Mouse (Mus musculus): ENCODE results near the gene Sept14. TPM values are rescaled to one million over a fixed set of nuclear protein-coding genes. Genes with fewer than 3 reads are reported as not detected.

Sept14 gene
- polyA plus RNA-seq (2015; fragmentation: Nextera tagmentation; extraction: Ambion mirVana) = not detected in 2 replicates

DNA sequence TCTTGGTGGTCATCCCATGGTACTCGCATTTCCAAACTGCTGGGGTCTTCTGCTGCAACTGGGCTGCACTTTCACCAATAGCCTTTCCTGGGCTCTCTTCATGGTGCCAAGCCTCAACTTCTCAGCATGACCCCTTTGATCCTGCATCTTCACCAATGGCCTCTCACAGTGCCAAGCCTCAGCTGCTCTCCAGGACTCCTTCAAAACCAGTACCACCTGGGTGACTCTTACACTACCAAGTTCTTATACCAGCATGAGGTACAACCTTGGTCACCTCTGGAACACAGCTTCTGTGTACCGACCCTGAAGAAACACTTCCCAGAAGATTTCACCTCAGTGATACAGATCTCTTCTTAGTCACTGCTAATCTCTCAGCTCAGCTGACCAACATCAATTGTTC, at the start of gene Sept14:
Gene Sept14 (minus strand): TSS at position 101 of the 400 bp plus-strand sequence.
- no peak within 1 kb of the TSS for H3K4me2 ChIP-seq
- no peak within 1 kb of the TSS for H3K4me3 ChIP-seq
- H3K27ac ChIP-seq (replicated peaks) = no peak within 1 kb of the TSS
- WGBS = 67% methylated on average over 2 of the region's 2 CpGs
- H3K4me1 ChIP-seq (replicated peaks) = no peaks in the 10 kb centered on the region
- no peaks in the 10 kb centered on the region for H3K9me3 ChIP-seq
- no peak for ATAC-seq (ENCODE audit: low read depth)
- H3K27me3 ChIP-seq = no peaks in the 10 kb centered on the region; the same call in 1 of the 2 replicates
- no peak within 1 kb of the TSS for H3K9ac ChIP-seq
- H3K36me3 ChIP-seq = no peaks in the 10 kb centered on the region

DNA sequence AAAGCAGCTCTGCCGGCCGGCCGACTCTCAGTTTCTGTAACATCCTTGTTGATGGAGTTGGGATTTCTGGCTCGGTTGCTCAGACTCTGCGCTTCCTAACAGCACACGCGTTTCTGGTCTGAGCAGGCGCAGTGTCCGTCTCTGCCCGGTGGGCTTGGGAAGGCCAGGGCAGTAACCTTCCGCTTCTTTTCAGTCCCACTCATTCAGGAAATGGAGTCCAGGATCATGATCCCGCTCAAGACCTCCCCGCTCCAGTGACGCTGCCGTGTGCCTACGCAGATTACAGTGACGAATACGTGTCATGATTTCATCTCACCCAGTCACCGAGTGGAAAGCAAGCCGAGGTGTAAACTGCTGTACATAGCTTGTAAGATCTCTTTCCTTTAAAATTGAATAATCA, 48.6 kb upstream of the Sept14 start:
- no peak for ATAC-seq (ENCODE audit: low read depth)
- Histone ChIP-seq H3K9me3 (no peaks in the 10 kb centered on the region), H3K4me3 (no peak overlapping the region), H3K36me3 (peaks cover 53% of the 10 kb centered on the region), H3K4me1 (replicated peaks) (peaks cover 6% of the 10 kb centered on the region), H3K27ac (replicated peaks) (no peak overlapping the region), H3K9ac (no peak overlapping the region), H3K4me2 (no peak overlapping the region), H3K27me3 (no peaks in the 10 kb centered on the region)
- WGBS = 93% methylated on average over 20 of the region's 20 CpGs

- peaks cover 92% of the 10 kb centered on the region for H3K36me3 ChIP-seq
Observed at GRCm38 (mm10) chr5:129744050-129744449, 35.7 kb upstream of the Sept14 start.

GRCm38 (mm10) chr5:129742903-129743488, 34.7 kb upstream of the Sept14 start:
- peaks cover 81% of the 10 kb centered on the region for H3K36me3 ChIP-seq
- no peak overlapping the region for H3K4me2 ChIP-seq
- no peaks in the 10 kb centered on the region for H3K4me1 ChIP-seq (replicated peaks)
- H3K9me3 ChIP-seq = no peaks in the 10 kb centered on the region
- H3K27ac ChIP-seq (replicated peaks) = no peak overlapping the region
- no peak overlapping the region for H3K9ac ChIP-seq
- ATAC-seq (ENCODE audit: low read depth) = no peak
- WGBS = 89% methylated on average over 7 of the region's 7 CpGs
- H3K27me3 ChIP-seq = no peaks in the 10 kb centered on the region
- H3K4me3 ChIP-seq = no peak overlapping the region

More at GRCm38 (mm10) chr5:129744050-129744449, 35.7 kb upstream of the Sept14 start:
- no peaks in the 10 kb centered on the region for H3K4me1 ChIP-seq (replicated peaks)
- H3K9ac ChIP-seq = no peak overlapping the region
- H3K27ac ChIP-seq (replicated peaks) = no peak overlapping the region
- no peaks in the 10 kb centered on the region for H3K27me3 ChIP-seq
- WGBS = 89% methylated on average over 6 of the region's 6 CpGs
- ATAC-seq (ENCODE audit: low read depth) = no peak
- H3K9me3 ChIP-seq = no peaks in the 10 kb centered on the region
- H3K4me2 ChIP-seq = no peak overlapping the region
- H3K4me3 ChIP-seq = no peak overlapping the region

DNA sequence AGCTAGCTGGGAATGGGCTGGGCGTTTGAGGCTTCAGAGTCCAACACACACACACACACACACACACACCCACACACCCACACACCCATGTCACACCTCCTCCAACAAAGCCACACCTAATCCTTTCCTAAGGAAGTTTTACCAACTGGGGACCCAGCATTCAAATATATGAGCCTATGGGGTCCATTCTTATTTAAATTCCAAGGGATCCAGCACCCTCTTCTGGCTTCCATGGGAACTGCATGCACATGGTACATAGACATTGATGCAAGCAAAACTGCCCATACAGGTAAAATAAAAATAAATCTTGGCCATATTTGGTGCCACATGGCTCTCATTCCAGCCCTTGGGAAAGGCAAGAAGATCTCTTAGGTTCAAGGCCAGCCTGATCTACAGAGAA, 32.7 kb upstream of the Sept14 start:
- no peak overlapping the region for H3K9ac ChIP-seq
- no peaks in the 10 kb centered on the region for H3K9me3 ChIP-seq
- no peak overlapping the region for H3K27ac ChIP-seq (replicated peaks)
- H3K4me1 ChIP-seq (replicated peaks) = no peaks in the 10 kb centered on the region
- H3K4me2 ChIP-seq = no peak overlapping the region
- H3K36me3 ChIP-seq = peaks cover 62% of the 10 kb centered on the region
- WGBS = 89% methylated on average over 1 of the region's 1 CpGs
- no peak overlapping the region for H3K4me3 ChIP-seq
- no peaks in the 10 kb centered on the region for H3K27me3 ChIP-seq
- no peak for ATAC-seq (ENCODE audit: low read depth)

DNA sequence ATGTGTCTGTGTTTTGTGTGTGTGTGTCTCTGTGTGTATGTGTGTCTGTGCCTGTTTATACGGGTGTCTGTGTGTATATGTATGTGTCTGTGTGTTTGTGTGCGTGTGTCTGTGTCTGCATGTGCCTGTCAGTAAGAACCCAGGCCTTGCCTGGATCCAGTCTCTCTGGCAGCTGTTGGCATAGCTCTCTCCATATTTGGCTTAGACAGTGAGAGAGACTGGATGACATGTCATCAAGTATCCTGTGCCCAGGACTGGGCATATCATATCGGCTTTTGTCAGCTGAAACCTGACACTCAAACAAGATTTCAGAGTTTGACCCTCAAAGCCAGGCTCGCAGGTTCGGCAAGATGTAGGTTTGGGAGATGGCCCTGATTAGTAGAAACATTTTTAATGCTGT, 22.7 kb upstream of the Sept14 start:
- Histone ChIP-seq H3K4me2 (no peak overlapping the region), H3K36me3 (0 out of 2 replicates have a peak, but pooled peaks cover 3% of the 10 kb centered on the region), H3K27ac (replicated peaks) (no peak overlapping the region), H3K9me3 (no peaks in the 10 kb centered on the region), H3K27me3 (no peaks in the 10 kb centered on the region), H3K4me1 (replicated peaks) (peaks cover 34% of the 10 kb centered on the region), H3K4me3 (no peak overlapping the region), H3K9ac (0 out of 2 replicates have a peak overlapping the region, but pooled peaks have one; percentile 43)
- WGBS = 88% methylated on average over 5 of the region's 5 CpGs
- ATAC-seq (ENCODE audit: low read depth) = no peak

GRCm38 (mm10) chr5:129730344-129730743, 22.0 kb upstream of the Sept14 start:
- H3K27me3 ChIP-seq = no peaks in the 10 kb centered on the region
- peaks cover 39% of the 10 kb centered on the region for H3K4me1 ChIP-seq (replicated peaks)
- no peak for ATAC-seq (ENCODE audit: low read depth)
- H3K9ac ChIP-seq = 0 out of 2 replicates have a peak overlapping the region, but pooled peaks have one; percentile 43
- H3K36me3 ChIP-seq = 0 out of 2 replicates have a peak, but pooled peaks cover 3% of the 10 kb centered on the region
- 0 out of 2 replicates have a peak overlapping the region, but pooled peaks have one; percentile 1 for H3K27ac ChIP-seq (replicated peaks)
- no peak overlapping the region for H3K4me3 ChIP-seq
- H3K9me3 ChIP-seq = no peaks in the 10 kb centered on the region
- WGBS = 79% methylated on average over 11 of the region's 11 CpGs
- no peak overlapping the region for H3K4me2 ChIP-seq

- no peak for ATAC-seq (ENCODE audit: low read depth)
- Histone ChIP-seq H3K4me1 (replicated peaks) (peaks cover 39% of the 10 kb centered on the region), H3K9ac (peak overlapping the region; percentile 14), H3K4me2 (no peak overlapping the region), H3K4me3 (no peak overlapping the region), H3K27ac (replicated peaks) (0 out of 2 replicates have a peak overlapping the region, but pooled peaks have one; percentile 6), H3K36me3 (0 out of 2 replicates have a peak, but pooled peaks cover under 1% of the 10 kb centered on the region), H3K9me3 (no peaks in the 10 kb centered on the region), H3K27me3 (no peaks in the 10 kb centered on the region)
- whole genome bisulfite sequencing = 57% methylated on average over 11 of the region's 11 CpGs
Observed at GRCm38 (mm10) chr5:129729286-129729685, 21.0 kb upstream of the Sept14 start.

DNA sequence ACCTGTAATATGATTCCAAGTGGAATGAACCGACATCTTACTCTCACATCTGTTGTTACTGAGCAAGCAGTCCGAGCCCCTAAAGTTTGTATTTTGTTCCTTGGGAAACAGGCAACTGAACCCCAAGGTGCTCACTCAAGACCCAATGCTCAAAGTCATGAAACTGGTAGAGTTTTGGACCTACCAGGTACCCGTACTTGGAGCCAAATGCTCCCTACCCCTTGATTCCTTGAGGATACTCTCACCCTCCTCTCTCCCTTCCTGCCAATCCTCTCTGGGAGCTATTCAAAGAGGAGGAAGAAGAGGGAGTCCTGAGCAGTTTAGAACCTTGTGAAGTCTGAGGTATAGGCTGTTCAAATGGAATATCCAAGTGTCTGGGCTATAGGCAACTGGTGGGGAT, 18.5 kb upstream of the Sept14 start:
- Histone ChIP-seq H3K9me3 (no peaks in the 10 kb centered on the region), H3K4me3 (no peak overlapping the region), H3K27ac (replicated peaks) (no peak overlapping the region), H3K9ac (no peak overlapping the region), H3K36me3 (no peaks in the 10 kb centered on the region), H3K4me1 (replicated peaks) (peaks cover 39% of the 10 kb centered on the region), H3K4me2 (peak overlapping the region; percentile 61; the same call in 1 of the 2 replicates), H3K27me3 (no peaks in the 10 kb centered on the region)
- WGBS = 82% methylated on average over 3 of the region's 3 CpGs
- no peak for ATAC-seq (ENCODE audit: low read depth)

DNA sequence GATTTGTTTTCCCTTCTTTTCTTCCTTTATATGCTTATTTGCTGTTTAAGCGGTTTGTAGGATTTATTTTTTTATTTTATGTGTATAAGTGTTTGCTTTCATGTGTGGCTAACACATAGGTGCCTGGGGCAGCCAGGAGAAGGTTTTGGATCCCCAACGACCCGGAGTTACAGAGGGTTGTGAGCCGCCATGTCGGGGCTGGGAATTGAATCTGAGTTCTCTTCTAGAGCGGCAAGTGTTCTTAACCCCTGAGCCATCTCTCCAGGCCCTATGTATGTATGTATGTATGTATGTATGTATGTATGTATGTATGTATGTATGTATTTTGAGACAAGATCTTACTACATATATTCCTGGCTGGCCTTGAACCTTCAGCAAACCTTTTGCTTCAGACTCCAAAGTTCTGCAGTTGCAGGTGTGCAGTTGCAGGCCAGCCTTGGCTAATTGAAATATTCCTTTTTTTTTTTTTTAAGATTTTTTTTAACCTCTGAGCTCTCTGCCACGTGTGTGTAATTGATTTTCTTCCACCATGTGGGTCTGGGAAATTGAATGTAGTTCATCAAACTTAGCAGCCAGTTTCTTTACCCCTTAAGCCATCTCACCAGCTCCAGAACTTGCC, 17.6 kb upstream of the Sept14 start:
- 19% methylated on average over 7 of the region's 7 CpGs for WGBS
- ATAC-seq (ENCODE audit: low read depth) = no peak
- H3K4me3 ChIP-seq = peak overlapping the region; percentile 87
- H3K9me3 ChIP-seq = no peaks in the 10 kb centered on the region
- H3K9ac ChIP-seq = peak overlapping the region; percentile 98
- H3K36me3 ChIP-seq = no peaks in the 10 kb centered on the region
- no peaks in the 10 kb centered on the region for H3K27me3 ChIP-seq
- peaks cover 39% of the 10 kb centered on the region for H3K4me1 ChIP-seq (replicated peaks)
- H3K27ac ChIP-seq (replicated peaks) = no peak overlapping the region
- peak overlapping the region; percentile 61 for H3K4me2 ChIP-seq

DNA sequence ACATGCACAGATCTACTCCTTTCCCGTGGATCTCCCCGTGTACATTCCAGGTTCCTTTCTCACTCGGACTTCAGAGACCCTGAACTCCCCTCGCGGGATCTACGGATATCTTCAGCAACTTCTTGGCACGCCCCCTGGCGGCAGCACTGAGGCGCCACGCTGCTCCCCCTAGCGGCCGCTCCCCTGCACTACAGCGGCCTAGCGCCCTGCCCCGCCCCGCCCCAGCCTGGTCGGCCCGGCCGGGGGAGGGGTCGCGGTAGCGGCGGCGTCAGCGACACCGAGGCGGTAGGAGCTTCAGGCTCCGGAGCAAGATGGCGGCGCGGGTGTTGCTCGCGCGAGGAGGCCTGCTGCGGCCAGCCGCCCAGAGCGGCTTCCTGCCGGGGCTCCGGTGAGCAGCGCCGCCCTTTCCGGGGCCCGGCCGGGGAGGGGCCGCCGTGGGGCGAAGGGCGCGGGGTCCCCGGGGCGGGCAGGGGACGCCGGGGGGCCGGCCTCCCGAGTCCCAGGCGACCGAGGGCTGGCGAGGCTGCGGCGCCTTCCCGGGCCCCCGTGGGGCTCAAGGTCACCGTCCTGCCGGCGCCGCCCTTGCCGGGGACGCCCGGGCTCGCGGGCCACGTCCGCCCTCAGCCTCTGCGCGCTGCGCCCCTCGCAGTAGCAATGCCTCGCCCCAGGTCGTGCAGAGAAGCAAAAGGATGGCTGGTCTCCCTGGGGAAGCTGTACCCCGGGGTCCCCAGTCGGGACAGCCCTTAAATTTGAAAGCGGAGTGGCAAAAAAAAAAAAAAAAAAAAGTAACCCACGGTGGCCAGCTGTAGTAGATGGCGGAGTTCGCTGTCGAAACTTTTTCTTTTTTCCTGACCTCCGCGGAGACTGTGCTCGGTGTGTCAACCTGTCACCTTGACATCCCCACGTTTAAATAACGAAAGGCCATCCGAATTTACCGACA, 16.8 kb upstream of the Sept14 start, which contains the start of gene Nipsnap2:
Gene Nipsnap2 (plus strand): TSS at position 230 of the 940 bp plus-strand sequence.
- peak within 1 kb of the TSS; percentile 61 for H3K4me2 ChIP-seq
- peak; percentile 95 for ATAC-seq (ENCODE audit: low read depth)
- peak within 1 kb of the TSS; percentile 95 for H3K27ac ChIP-seq (replicated peaks)
- H3K36me3 ChIP-seq = peaks cover 1% of the 10 kb centered on the region
- peaks cover 33% of the 10 kb centered on the region for H3K4me1 ChIP-seq (replicated peaks)
- peak within 1 kb of the TSS; percentile 98 for H3K9ac ChIP-seq
- peak within 1 kb of the TSS; percentile 87 for H3K4me3 ChIP-seq
- H3K9me3 ChIP-seq = no peaks in the 10 kb centered on the region
- 1% methylated on average over 80 of the region's 93 CpGs for WGBS
- H3K27me3 ChIP-seq = no peaks in the 10 kb centered on the region

Measured in neural tube, embryonic 13.5 days (tissue).